Mouse (Mus musculus): Measurements from ENCODE around the gene Tnfaip2. TPM values are rescaled to one million over a fixed set of nuclear protein-coding genes. Genes with fewer than 3 reads are reported as not detected.

The Tnfaip2 gene
- polyA plus RNA-seq, 1 experiment from 2014 or later = 17.0 TPM

GRCm38 (mm10) chr12:111454543-111455280 lies 12.4 kb downstream of the Tnfaip2 start:
- Histone ChIP-seq H3K9me3 (ENCODE audit: low read length) (no peaks in the 10 kb centered on the region), H3K36me3 (ENCODE audit: insufficient read depth, low read length) (no peaks in the 10 kb centered on the region), H3K4me2 (replicated peaks; ENCODE audit: low read depth, low read length) (no peak overlapping the region), H3K4me3 (ENCODE audit: low read depth, low read length) (no peak overlapping the region), H3K4me1 (ENCODE audit: insufficient read depth, low read depth, low read length) (peaks cover 3% of the 10 kb centered on the region; the same call in 1 of the 2 replicates), H3K9ac (replicated peaks; ENCODE audit: low read depth) (no peak overlapping the region), H3K27ac (ENCODE audit: low read length) (no peak overlapping the region), H3K27me3 (replicated peaks; ENCODE audit: insufficient read depth, low read length) (no peaks in the 10 kb centered on the region)
- no peak for ATAC-seq
- no peak for DNase-seq (ENCODE audit: low spot score)
- 67% methylated on average over 10 of the region's 10 CpGs for WGBS
- TF ChIP-seq EP300 (IDR thresholded peaks at IDR 0.05) (no peak), CTCF (IDR thresholded peaks at IDR 0.05) (no peak)

- H3K4me3 ChIP-seq (ENCODE audit: low read depth, low read length) = no peak overlapping the region
- no peaks in the 10 kb centered on the region for H3K9me3 ChIP-seq (ENCODE audit: low read length)
- WGBS = 59% methylated on average over 12 of the region's 12 CpGs
- H3K36me3 ChIP-seq (ENCODE audit: insufficient read depth, low read length) = no peaks in the 10 kb centered on the region
- no peak overlapping the region for H3K9ac ChIP-seq (replicated peaks; ENCODE audit: low read depth)
- no peaks in the 10 kb centered on the region for H3K27me3 ChIP-seq (replicated peaks; ENCODE audit: insufficient read depth, low read length)
- TF ChIP-seq EP300 (IDR thresholded peaks at IDR 0.05) (no peak), CTCF (IDR thresholded peaks at IDR 0.05) (no peak)
- DNase-seq (ENCODE audit: low spot score) = no peak
- H3K4me1 ChIP-seq (ENCODE audit: insufficient read depth, low read depth, low read length) = peaks cover 3% of the 10 kb centered on the region; the same call in 1 of the 2 replicates
- H3K27ac ChIP-seq (ENCODE audit: low read length) = no peak overlapping the region
- H3K4me2 ChIP-seq (replicated peaks; ENCODE audit: low read depth, low read length) = no peak overlapping the region
- no peak for ATAC-seq
Observed at GRCm38 (mm10) chr12:111455311-111455846, 13.1 kb downstream of the Tnfaip2 start.

GRCm38 (mm10) chr12:111455860-111456259 lies 13.6 kb downstream of the Tnfaip2 start:
- no peak for TF ChIP-seq EP300 (IDR thresholded peaks at IDR 0.05)
- no peak for TF ChIP-seq CTCF (IDR thresholded peaks at IDR 0.05)
- H3K9ac ChIP-seq (replicated peaks; ENCODE audit: low read depth) = no peak overlapping the region
- H3K4me1 ChIP-seq (ENCODE audit: insufficient read depth, low read depth, low read length) = peaks cover 3% of the 10 kb centered on the region; the same call in 1 of the 2 replicates
- no peak overlapping the region for H3K27ac ChIP-seq (ENCODE audit: low read length)
- DNase-seq (ENCODE audit: low spot score) (no peak), ATAC-seq (peak; percentile 27; the same call in 1 of the 2 replicates)
- no peak overlapping the region for H3K4me2 ChIP-seq (replicated peaks; ENCODE audit: low read depth, low read length)
- H3K9me3 ChIP-seq (ENCODE audit: low read length) = no peaks in the 10 kb centered on the region
- WGBS = 54% methylated on average over 8 of the region's 8 CpGs
- no peaks in the 10 kb centered on the region for H3K36me3 ChIP-seq (ENCODE audit: insufficient read depth, low read length)
- H3K27me3 ChIP-seq (replicated peaks; ENCODE audit: insufficient read depth, low read length) = no peaks in the 10 kb centered on the region
- H3K4me3 ChIP-seq (ENCODE audit: low read depth, low read length) = no peak overlapping the region

- Histone ChIP-seq H3K9me3 (ENCODE audit: low read length) (no peaks in the 10 kb centered on the region), H3K27ac (ENCODE audit: low read length) (no peak overlapping the region), H3K4me2 (replicated peaks; ENCODE audit: low read depth, low read length) (no peak overlapping the region), H3K9ac (replicated peaks; ENCODE audit: low read depth) (no peak overlapping the region), H3K4me1 (ENCODE audit: insufficient read depth, low read depth, low read length) (peaks cover 3% of the 10 kb centered on the region; the same call in 1 of the 2 replicates), H3K27me3 (replicated peaks; ENCODE audit: insufficient read depth, low read length) (no peaks in the 10 kb centered on the region), H3K36me3 (ENCODE audit: insufficient read depth, low read length) (no peaks in the 10 kb centered on the region), H3K4me3 (ENCODE audit: low read depth, low read length) (no peak overlapping the region)
- TF ChIP-seq CTCF (IDR thresholded peaks at IDR 0.05) (no peak), EP300 (IDR thresholded peaks at IDR 0.05) (no peak)
- 82% methylated on average over 1 of the region's 1 CpGs for WGBS
- DNase-seq (ENCODE audit: low spot score) (no peak), ATAC-seq (no peak)
Observed at GRCm38 (mm10) chr12:111457742-111458141, 15.5 kb downstream of the Tnfaip2 start.

GRCm38 (mm10) chr12:111463570-111463969 lies 21.3 kb downstream of the Tnfaip2 start:
- Histone ChIP-seq H3K9me3 (ENCODE audit: low read length) (no peaks in the 10 kb centered on the region), H3K27ac (ENCODE audit: low read length) (no peak overlapping the region), H3K4me1 (ENCODE audit: insufficient read depth, low read depth, low read length) (no peaks in the 10 kb centered on the region), H3K4me3 (ENCODE audit: low read depth, low read length) (no peak overlapping the region), H3K27me3 (replicated peaks; ENCODE audit: insufficient read depth, low read length) (no peaks in the 10 kb centered on the region), H3K9ac (replicated peaks; ENCODE audit: low read depth) (no peak overlapping the region), H3K36me3 (ENCODE audit: insufficient read depth, low read length) (no peaks in the 10 kb centered on the region), H3K4me2 (replicated peaks; ENCODE audit: low read depth, low read length) (no peak overlapping the region)
- no peak for TF ChIP-seq EP300 (IDR thresholded peaks at IDR 0.05)
- TF ChIP-seq CTCF (IDR thresholded peaks at IDR 0.05) = no peak
- no peak for ATAC-seq
- no peak for DNase-seq (ENCODE audit: low spot score)
- 74% methylated on average over 7 of the region's 7 CpGs for WGBS

- H3K9me3 ChIP-seq (ENCODE audit: low read length) = no peaks in the 10 kb centered on the region
- H3K4me2 ChIP-seq (replicated peaks; ENCODE audit: low read depth, low read length) = no peak overlapping the region
- 88% methylated on average over 3 of the region's 3 CpGs for WGBS
- no peak overlapping the region for H3K27ac ChIP-seq (ENCODE audit: low read length)
- TF ChIP-seq CTCF (IDR thresholded peaks at IDR 0.05) (no peak), EP300 (IDR thresholded peaks at IDR 0.05) (no peak)
- no peaks in the 10 kb centered on the region for H3K27me3 ChIP-seq (replicated peaks; ENCODE audit: insufficient read depth, low read length)
- DNase-seq (ENCODE audit: low spot score) (no peak), ATAC-seq (no peak)
- no peak overlapping the region for H3K9ac ChIP-seq (replicated peaks; ENCODE audit: low read depth)
- H3K4me3 ChIP-seq (ENCODE audit: low read depth, low read length) = no peak overlapping the region
- no peaks in the 10 kb centered on the region for H3K36me3 ChIP-seq (ENCODE audit: insufficient read depth, low read length)
- H3K4me1 ChIP-seq (ENCODE audit: insufficient read depth, low read depth, low read length) = no peaks in the 10 kb centered on the region
Observed at GRCm38 (mm10) chr12:111466369-111466768, 24.1 kb downstream of the Tnfaip2 start.

All from lung, postnatal 0 days (tissue).